ENCODE assay signal across 25 mouse cellular contexts in genomic region chr6:99427301-99427700, GRCm38 (mm10).
A peak's percentile ranks its signal among the peaks of the same experiment; 100 is the strongest.
DNase-seq lines count a peak whose midpoint lies in the region; ATAC-seq and TF ChIP-seq lines count a peak whose summit lies in the region.
"Had no signal": no experiment of that assay in that cellular context is flagged by ENCODE, and none has a peak within 500 bp of the region (broad histone marks: within the 10 kb centered on the region; RNA-seq: fewer than 3 reads in every experiment).

No protein-coding gene starts in this region.

- no peaks in the 10 kb centered on the region for H3K9me3 ChIP-seq in lung, postnatal 0 days (ENCODE audit: low read length)
- H3K9me3 ChIP-seq in limb, embryonic 15.5 days: no peaks in the 10 kb centered on the region
- H3K9me3 ChIP-seq in hindbrain, embryonic 11.5 days (ENCODE audit: control insufficient read depth, low read length): no peaks in the 10 kb centered on the region
- H3K9me3 ChIP-seq: embryonic facial prominence, embryonic 12.5 days; embryonic facial prominence, embryonic 15.5 days; forebrain, embryonic 12.5 days; forebrain, embryonic 15.5 days; G1E; heart, embryonic 13.5 days; hindbrain, embryonic 12.5 days; hindbrain, embryonic 15.5 days had no signal

- H3K4me3 ChIP-seq in lung, postnatal 0 days (ENCODE audit: low read depth, low read length): no peak overlapping the region
- H3K4me3 ChIP-seq in limb, embryonic 15.5 days: no peak overlapping the region
- no peak overlapping the region for H3K4me3 ChIP-seq in hindbrain, embryonic 11.5 days (ENCODE audit: low read depth, low read length)
- H3K4me3 ChIP-seq: embryonic facial prominence, embryonic 12.5 days; embryonic facial prominence, embryonic 15.5 days; forebrain, embryonic 12.5 days; forebrain, embryonic 15.5 days; heart, embryonic 13.5 days; hindbrain, embryonic 12.5 days; hindbrain, embryonic 15.5 days had no signal

- no peak for ATAC-seq in lung, postnatal 0 days
- ATAC-seq in limb, embryonic 15.5 days (ENCODE audit: insufficient number of reproducible peaks, low FRiP score, low TSS enrichment, low read depth): no peak
- ATAC-seq in hindbrain, embryonic 11.5 days (ENCODE audit: low FRiP score): no peak
- ATAC-seq: forebrain, embryonic 15.5 days had no signal

- H3K36me3 ChIP-seq in lung, postnatal 0 days (ENCODE audit: insufficient read depth, low read length): no peaks in the 10 kb centered on the region
- no peaks in the 10 kb centered on the region for H3K36me3 ChIP-seq in limb, embryonic 15.5 days
- no peaks in the 10 kb centered on the region for H3K36me3 ChIP-seq in hindbrain, embryonic 11.5 days (ENCODE audit: control insufficient read depth, insufficient read depth, low read length)
- H3K36me3 ChIP-seq: embryonic facial prominence, embryonic 12.5 days; embryonic facial prominence, embryonic 15.5 days; forebrain, embryonic 12.5 days; forebrain, embryonic 15.5 days; heart, embryonic 13.5 days; hindbrain, embryonic 12.5 days; hindbrain, embryonic 15.5 days had no signal

- no peak overlapping the region for H3K4me2 ChIP-seq in lung, postnatal 0 days (replicated peaks; ENCODE audit: low read depth, low read length)
- H3K4me2 ChIP-seq in limb, embryonic 15.5 days: no peak overlapping the region
- no peak overlapping the region for H3K4me2 ChIP-seq in hindbrain, embryonic 11.5 days (replicated peaks; ENCODE audit: low read depth, low read length)
- H3K4me2 ChIP-seq: embryonic facial prominence, embryonic 12.5 days; embryonic facial prominence, embryonic 15.5 days; forebrain, embryonic 12.5 days; forebrain, embryonic 15.5 days; heart, embryonic 13.5 days; hindbrain, embryonic 12.5 days; hindbrain, embryonic 15.5 days had no signal

- 83% methylated on average over 4 of the region's 4 CpGs for WGBS in lung, postnatal 0 days
- 49% methylated on average over 4 of the region's 4 CpGs for WGBS in limb, embryonic 15.5 days
- 89% methylated on average over 4 of the region's 4 CpGs for WGBS in hindbrain, embryonic 11.5 days

- no peak overlapping the region for H3K27ac ChIP-seq in lung, postnatal 0 days (ENCODE audit: low read length)
- H3K27ac ChIP-seq in limb, embryonic 15.5 days: peak overlapping the region; percentile 54; the same call in 1 of the 2 replicates
- no peak overlapping the region for H3K27ac ChIP-seq in hindbrain, embryonic 11.5 days (ENCODE audit: low read depth, low read length)
- H3K27ac ChIP-seq: embryonic facial prominence, embryonic 12.5 days; embryonic facial prominence, embryonic 15.5 days; forebrain, embryonic 12.5 days; forebrain, embryonic 15.5 days; heart, embryonic 13.5 days; hindbrain, embryonic 12.5 days; hindbrain, embryonic 15.5 days had no signal

- no peak overlapping the region for H3K9ac ChIP-seq in lung, postnatal 0 days (replicated peaks; ENCODE audit: low read depth)
- no peak overlapping the region for H3K9ac ChIP-seq in limb, embryonic 15.5 days
- no peak overlapping the region for H3K9ac ChIP-seq in hindbrain, embryonic 11.5 days (ENCODE audit: low read depth, low read length)
- H3K9ac ChIP-seq: embryonic facial prominence, embryonic 12.5 days; embryonic facial prominence, embryonic 15.5 days; forebrain, embryonic 12.5 days; forebrain, embryonic 15.5 days; heart, embryonic 13.5 days; hindbrain, embryonic 12.5 days; hindbrain, embryonic 15.5 days had no signal

- DNase-seq in lung, postnatal 10 days: peak; percentile 32
- DNase-seq in lung, postnatal 0 days (ENCODE audit: low spot score): no peak
- DNase-seq in Muller cell, postnatal 12 days (ENCODE audit: inconsistent ontology term): peak; percentile 74
- peak; percentile 46 for DNase-seq in fibroblast of lung, adult 2 months (ENCODE audit: low read depth)
- DNase-seq in cerebellum, adult 9-11 months: no peak
- DNase-seq in hindbrain, embryonic 11.5 days (ENCODE audit: low spot score): no peak
- DNase-seq: adrenal gland, adult 8-10 months; adrenal gland, postnatal 25 days; B cell, adult 2 months; cerebellum, adult 11-12 months; cerebellum, adult 9-10 months; cerebellum, postnatal 25 days; gastrocnemius, postnatal 25 days; heart, postnatal 14 days; heart, postnatal 4 days had no signal

- TF ChIP-seq EP300 in lung, postnatal 0 days (IDR thresholded peaks at IDR 0.05): no peak

- H3K27me3 ChIP-seq in lung, postnatal 0 days (replicated peaks; ENCODE audit: insufficient read depth, low read length): no peaks in the 10 kb centered on the region
- H3K27me3 ChIP-seq in limb, embryonic 15.5 days: no peaks in the 10 kb centered on the region
- no peaks in the 10 kb centered on the region for H3K27me3 ChIP-seq in hindbrain, embryonic 11.5 days (ENCODE audit: control insufficient read depth, insufficient read depth, low read length)
- H3K27me3 ChIP-seq: CH12.LX; embryonic facial prominence, embryonic 12.5 days; embryonic facial prominence, embryonic 15.5 days; forebrain, embryonic 12.5 days; forebrain, embryonic 15.5 days; heart, embryonic 13.5 days; hindbrain, embryonic 12.5 days; hindbrain, embryonic 15.5 days had no signal

- TF ChIP-seq CTCF in lung, postnatal 0 days (IDR thresholded peaks at IDR 0.05): no peak

- H3K4me1 ChIP-seq in lung, postnatal 0 days (ENCODE audit: insufficient read depth, low read depth, low read length): no peaks in the 10 kb centered on the region
- peaks cover 10% of the 10 kb centered on the region for H3K4me1 ChIP-seq in limb, embryonic 15.5 days
- H3K4me1 ChIP-seq in hindbrain, embryonic 11.5 days (replicated peaks; ENCODE audit: control insufficient read depth, insufficient read depth, low read length): no peaks in the 10 kb centered on the region
- H3K4me1 ChIP-seq: embryonic facial prominence, embryonic 12.5 days; embryonic facial prominence, embryonic 15.5 days; hindbrain, embryonic 15.5 days had no signal

Comparison
In these comparisons a context has a peak if more than half of its experiments do, and no peak if none do; other contexts are left out.
1. DNase-seq: peak in lung, postnatal 10 days (single experiment), Muller cell, postnatal 12 days (single experiment) and fibroblast of lung, adult 2 months (single experiment); none in lung, postnatal 0 days (single experiment), cerebellum, adult 9-11 months (single experiment) and hindbrain, embryonic 11.5 days (single experiment).